Mouse (Mus musculus) megakaryocyte-erythroid progenitor cell, adult 5-6 weeks (primary cell): ENCODE data around the gene Stat6. TPM values are rescaled to one million over a fixed set of nuclear protein-coding genes. Genes with fewer than 3 reads are reported as not detected.
"Not testable (repeated sequence)": the region's sequence is repeated elsewhere in the genome, so short reads cannot be mapped to it uniquely, and the experiment has no call there.

Experiments used
- ATAC-seq: replicated peaks from 2 replicates; pipeline ENCODE4 v1.8.0; 2016; ENCODE audit warnings: mild to moderate bottlenecking, inconsistent platforms; ENCODE audit not compliant: severe bottlenecking, poor library complexity, low FRiP score, low TSS enrichment
- total RNA-seq, 2 experiments: library from RNA; stranded (forward) in 1 of 2; stranded (reverse) in 1 of 2; fragments of 200-1000, 215-1000 nt in 1 of 2; fragments of >200 nt in 1 of 2; fragmentation: Nextera tagmentation in 1 of 2; gene quantifications; 2 replicates each; pipeline ENCODE4 v1.2.3; 2014 to 2017

Gene Stat6
- total RNA-seq, 2 experiments from 2014 or later: 35.3 to 57.9 TPM

DNA sequence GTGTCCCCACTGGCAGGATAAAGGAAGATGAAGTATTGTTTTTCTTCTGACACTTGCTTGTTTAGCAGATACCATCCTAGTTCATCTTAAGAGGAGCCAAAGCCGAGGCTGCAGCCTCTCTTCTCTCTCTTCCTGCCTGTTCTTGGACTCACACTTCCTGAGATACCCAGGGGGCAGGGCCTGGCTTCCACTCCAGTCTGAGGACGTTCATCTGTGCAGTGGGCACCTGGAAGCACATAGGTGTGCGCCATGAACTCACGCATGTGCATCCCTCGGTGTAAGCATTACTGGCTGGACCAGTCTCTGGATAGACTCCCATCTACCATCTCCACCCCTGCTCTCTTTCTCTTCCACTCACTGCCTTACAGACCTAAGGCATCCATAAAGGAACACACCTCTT, 2.4 kb upstream of the Stat6 start:
- ATAC-seq: no peak

- peak; percentile 46 for ATAC-seq
These were observed 670 bp upstream of the Stat6 start for GRCm38 (mm10) chr10:127641861-127642771.

- ATAC-seq: peak; percentile 66
These were observed 910 bp downstream of the Stat6 start for GRCm38 (mm10) chr10:127643553-127644238.

GRCm38 (mm10) chr10:127645791-127646190, 3.0 kb downstream of the Stat6 start:
- ATAC-seq: no peak

DNA sequence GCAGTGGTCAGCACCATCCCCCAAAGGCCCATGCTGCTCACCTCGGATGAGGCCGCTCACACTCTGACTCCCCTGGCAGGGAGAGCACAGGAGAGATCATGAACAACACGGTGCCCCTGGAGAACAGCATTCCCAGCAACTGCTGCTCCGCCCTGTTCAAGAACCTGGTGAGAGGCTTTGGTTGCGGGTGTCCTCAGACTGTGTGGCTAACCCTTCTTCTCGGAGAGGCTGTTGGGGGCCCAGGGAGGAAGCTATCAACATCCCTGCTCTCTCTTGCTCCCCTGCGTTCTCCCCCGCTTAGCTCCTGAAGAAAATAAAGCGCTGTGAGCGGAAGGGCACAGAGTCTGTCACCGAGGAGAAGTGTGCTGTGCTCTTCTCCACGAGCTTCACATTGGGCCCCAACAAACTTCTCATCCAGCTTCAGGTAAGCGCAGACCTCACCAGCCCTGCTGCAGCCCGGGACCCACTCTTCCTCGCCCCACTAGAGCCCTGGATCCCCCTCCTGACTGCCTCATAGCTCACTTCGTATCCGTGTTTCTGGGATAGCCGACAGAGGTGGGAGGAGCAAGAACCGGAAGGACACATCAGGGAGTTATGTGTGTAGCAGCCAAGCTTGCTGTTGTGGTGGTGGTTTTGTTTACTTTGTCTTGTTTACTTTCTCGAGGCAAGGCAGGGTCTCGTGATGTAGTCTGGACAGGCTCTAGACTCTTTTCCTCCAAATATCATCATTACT, 10.3 kb downstream of the Stat6 start:
- ATAC-seq: no peak

- 0 out of 2 replicates have a peak, but pooled peaks have one; percentile 8 for ATAC-seq
These were observed 12.3 kb downstream of the Stat6 start for GRCm38 (mm10) chr10:127654970-127655579.

- ATAC-seq: not testable (repeated sequence)
These were observed 14.8 kb downstream of the Stat6 start for GRCm38 (mm10) chr10:127657617-127658016.

- no peak for ATAC-seq
These were observed 15.3 kb downstream of the Stat6 start for GRCm38 (mm10) chr10:127658076-127658475.

DNA sequence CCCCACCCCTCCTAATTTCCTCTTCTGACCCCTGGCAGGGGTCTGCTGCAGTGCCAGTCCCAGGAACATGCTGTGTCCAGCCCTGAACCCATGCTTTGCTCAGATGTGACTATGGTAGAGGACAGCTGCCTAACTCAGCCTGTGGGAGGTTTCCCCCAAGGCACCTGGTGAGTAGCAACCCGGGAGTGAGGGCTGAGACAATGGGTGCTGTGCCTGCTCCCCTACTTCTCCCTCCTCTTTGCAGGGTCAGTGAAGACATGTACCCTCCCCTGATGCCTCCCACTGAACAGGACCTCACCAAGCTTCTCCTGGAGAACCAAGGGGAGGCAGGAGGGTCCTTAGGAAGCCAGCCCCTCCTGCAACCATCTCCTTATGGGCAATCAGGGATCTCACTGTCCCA, 16.8 kb downstream of the Stat6 start:
- no peak for ATAC-seq

DNA sequence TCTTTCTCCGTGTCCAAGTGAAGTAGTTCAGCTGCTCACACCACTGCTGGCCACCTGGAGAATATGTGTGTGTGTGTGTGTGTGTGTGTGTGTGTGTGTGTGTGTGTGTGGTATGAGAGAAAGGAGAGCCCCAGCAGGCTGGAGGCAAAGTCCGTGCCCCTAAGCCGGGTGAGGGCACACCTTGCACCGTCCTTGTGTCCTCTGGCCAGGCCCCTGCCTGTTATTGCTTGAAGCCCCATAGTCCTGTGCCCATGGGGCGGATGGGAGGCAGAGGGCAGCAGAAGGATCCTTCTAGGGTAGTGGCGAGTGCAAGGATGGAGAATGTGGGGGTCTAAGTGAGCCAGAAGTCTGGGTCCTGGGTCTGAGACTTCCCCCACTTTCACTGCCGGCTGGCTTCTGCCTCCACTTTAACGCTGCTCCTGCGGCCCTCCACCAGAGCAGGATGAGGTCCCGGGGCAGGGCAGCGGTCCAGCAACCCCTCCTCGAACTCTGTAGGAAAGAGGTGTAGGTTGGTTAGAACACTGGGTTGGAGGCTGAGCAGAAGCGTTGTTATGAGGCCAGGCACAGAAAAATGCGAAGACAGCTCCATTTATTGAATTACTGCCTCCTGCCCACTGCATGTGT, 18.6 kb downstream of the Stat6 start:
- ATAC-seq: no peak

- peak; percentile 46 for ATAC-seq
These were observed 19.3 kb downstream of the Stat6 start for GRCm38 (mm10) chr10:127661915-127662663.

GRCm38 (mm10) chr10:127662666-127663253, 20.0 kb downstream of the Stat6 start:
- ATAC-seq: peak; percentile 12; the same call in 1 of the 2 replicates

- ATAC-seq: no peak
These were observed 20.8 kb downstream of the Stat6 start for GRCm38 (mm10) chr10:127663590-127663989.

DNA sequence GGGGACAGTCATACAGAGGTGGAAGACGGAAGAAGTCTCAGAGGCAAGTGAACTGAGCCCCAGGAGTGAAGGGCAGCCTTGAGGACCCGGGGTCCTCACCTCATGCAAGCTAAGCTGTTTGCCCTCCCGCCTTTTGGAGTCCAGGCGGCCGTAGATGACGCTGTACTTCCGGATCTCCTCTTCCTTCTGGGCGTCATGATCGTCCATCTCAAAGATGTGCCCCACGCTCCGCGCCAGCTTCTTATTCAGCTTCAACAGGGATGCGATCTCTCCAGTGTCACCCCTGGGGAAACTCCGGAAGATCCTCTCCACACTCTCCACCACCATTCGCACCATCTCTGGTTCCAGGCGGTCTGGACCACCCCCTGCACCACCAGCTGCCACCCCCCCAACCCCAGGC, 21.4 kb downstream of the Stat6 start:
- ATAC-seq: no peak

GRCm38 (mm10) chr10:127664891-127665290, 22.1 kb downstream of the Stat6 start:
- ATAC-seq: no peak

GRCm38 (mm10) chr10:127665366-127666181, 22.8 kb downstream of the Stat6 start:
- no peak for ATAC-seq
